Mouse (Mus musculus): ENCODE data around the gene Emid1. TPM values are rescaled to one million over a fixed set of nuclear protein-coding genes. Genes with fewer than 3 reads are reported as not detected.

The Emid1 gene
- polyA plus RNA-seq, 1 experiment from 2014 or later, result 14.6 TPM

DNA sequence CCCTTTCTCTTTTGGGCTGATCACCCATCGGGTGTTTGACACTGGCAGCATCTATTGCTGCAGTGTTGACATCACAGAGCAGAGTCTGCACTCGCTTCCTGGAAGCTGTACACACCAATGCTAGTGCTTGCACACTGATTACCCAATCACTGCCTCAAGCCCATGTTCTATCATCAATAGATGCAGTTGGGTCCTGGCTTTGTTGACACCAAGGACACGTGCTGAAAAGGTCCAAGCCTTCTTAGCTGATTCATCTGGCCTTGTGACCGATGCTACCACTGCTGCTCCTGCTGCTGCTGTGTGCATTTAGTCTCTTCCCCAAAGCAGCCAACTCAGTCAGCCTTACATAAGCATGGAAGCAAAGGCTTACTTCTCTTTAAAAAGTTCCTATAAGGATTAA lies 36.1 kb upstream of the Emid1 start:
- Histone ChIP-seq H3K9me3 (ENCODE audit: control insufficient read depth, low read length) (no peaks in the 10 kb centered on the region), H3K9ac (ENCODE audit: low read depth, low read length) (no peak overlapping the region), H3K4me3 (ENCODE audit: low read depth, low read length) (no peak overlapping the region), H3K27me3 (replicated peaks; ENCODE audit: control insufficient read depth, insufficient read depth, low read length) (no peaks in the 10 kb centered on the region), H3K36me3 (ENCODE audit: control insufficient read depth, insufficient read depth, low read length) (no peaks in the 10 kb centered on the region), H3K27ac (ENCODE audit: low read depth, low read length) (no peak overlapping the region), H3K4me2 (no peak overlapping the region), H3K4me1 (replicated peaks; ENCODE audit: control insufficient read depth, insufficient read depth, low read length) (peaks cover 10% of the 10 kb centered on the region)
- DNase-seq (ENCODE audit: low spot score) (no peak), ATAC-seq (replicated peaks; ENCODE audit: low FRiP score) (no peak)
- WGBS, result 74% methylated on average over 4 of the region's 4 CpGs

GRCm38 (mm10) chr11:5184832-5185231 lies 32.8 kb upstream of the Emid1 start:
- 91% methylated on average over 9 of the region's 9 CpGs for WGBS
- no peak overlapping the region for H3K27ac ChIP-seq (ENCODE audit: low read depth, low read length)
- DNase-seq (ENCODE audit: low spot score) (no peak), ATAC-seq (replicated peaks; ENCODE audit: low FRiP score) (no peak)
- no peak overlapping the region for H3K4me3 ChIP-seq (ENCODE audit: low read depth, low read length)
- no peaks in the 10 kb centered on the region for H3K4me1 ChIP-seq (replicated peaks; ENCODE audit: control insufficient read depth, insufficient read depth, low read length)
- H3K36me3 ChIP-seq (ENCODE audit: control insufficient read depth, insufficient read depth, low read length), result no peaks in the 10 kb centered on the region
- H3K9ac ChIP-seq (ENCODE audit: low read depth, low read length), result no peak overlapping the region
- no peaks in the 10 kb centered on the region for H3K27me3 ChIP-seq (replicated peaks; ENCODE audit: control insufficient read depth, insufficient read depth, low read length)
- no peak overlapping the region for H3K4me2 ChIP-seq
- H3K9me3 ChIP-seq (ENCODE audit: control insufficient read depth, low read length), result no peaks in the 10 kb centered on the region

DNA sequence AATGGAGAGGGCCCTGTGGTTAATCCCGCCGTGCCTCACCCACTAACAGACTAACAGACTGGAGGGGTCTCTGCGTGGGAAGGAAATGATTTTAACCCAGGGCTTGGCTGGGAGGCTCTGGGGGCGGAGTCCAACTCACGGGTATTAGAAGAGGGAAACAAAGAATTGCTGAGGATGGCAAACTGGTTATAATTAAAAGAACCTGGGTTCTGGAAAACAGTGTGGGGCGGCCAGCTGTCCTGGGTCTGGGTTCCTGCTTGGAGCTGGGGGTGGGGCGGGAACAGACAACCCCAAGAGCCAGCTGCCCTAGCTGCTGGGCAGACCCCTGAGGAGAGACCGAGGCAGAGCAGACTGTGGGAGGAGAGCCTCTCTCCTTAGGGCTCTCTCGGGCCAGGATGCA lies 32.2 kb upstream of the Emid1 start:
- H3K4me2 ChIP-seq, result no peak overlapping the region
- no peaks in the 10 kb centered on the region for H3K4me1 ChIP-seq (replicated peaks; ENCODE audit: control insufficient read depth, insufficient read depth, low read length)
- H3K36me3 ChIP-seq (ENCODE audit: control insufficient read depth, insufficient read depth, low read length), result no peaks in the 10 kb centered on the region
- H3K27ac ChIP-seq (ENCODE audit: low read depth, low read length), result no peak overlapping the region
- H3K4me3 ChIP-seq (ENCODE audit: low read depth, low read length), result no peak overlapping the region
- H3K9me3 ChIP-seq (ENCODE audit: control insufficient read depth, low read length), result no peaks in the 10 kb centered on the region
- DNase-seq (ENCODE audit: low spot score) (no peak), ATAC-seq (replicated peaks; ENCODE audit: low FRiP score) (no peak)
- no peak overlapping the region for H3K9ac ChIP-seq (ENCODE audit: low read depth, low read length)
- H3K27me3 ChIP-seq (replicated peaks; ENCODE audit: control insufficient read depth, insufficient read depth, low read length), result no peaks in the 10 kb centered on the region
- WGBS, result 34% methylated on average over 9 of the region's 9 CpGs

GRCm38 (mm10) chr11:5182870-5183269 lies 30.8 kb upstream of the Emid1 start:
- no peak overlapping the region for H3K4me3 ChIP-seq (ENCODE audit: low read depth, low read length)
- ATAC-seq (replicated peaks; ENCODE audit: low FRiP score) (no peak), DNase-seq (ENCODE audit: low spot score) (no peak)
- H3K36me3 ChIP-seq (ENCODE audit: control insufficient read depth, insufficient read depth, low read length), result no peaks in the 10 kb centered on the region
- H3K27me3 ChIP-seq (replicated peaks; ENCODE audit: control insufficient read depth, insufficient read depth, low read length), result no peaks in the 10 kb centered on the region
- no peaks in the 10 kb centered on the region for H3K4me1 ChIP-seq (replicated peaks; ENCODE audit: control insufficient read depth, insufficient read depth, low read length)
- H3K9ac ChIP-seq (ENCODE audit: low read depth, low read length), result no peak overlapping the region
- 67% methylated on average over 4 of the region's 4 CpGs for WGBS
- no peak overlapping the region for H3K4me2 ChIP-seq
- H3K9me3 ChIP-seq (ENCODE audit: control insufficient read depth, low read length), result no peaks in the 10 kb centered on the region
- no peak overlapping the region for H3K27ac ChIP-seq (ENCODE audit: low read depth, low read length)

DNA sequence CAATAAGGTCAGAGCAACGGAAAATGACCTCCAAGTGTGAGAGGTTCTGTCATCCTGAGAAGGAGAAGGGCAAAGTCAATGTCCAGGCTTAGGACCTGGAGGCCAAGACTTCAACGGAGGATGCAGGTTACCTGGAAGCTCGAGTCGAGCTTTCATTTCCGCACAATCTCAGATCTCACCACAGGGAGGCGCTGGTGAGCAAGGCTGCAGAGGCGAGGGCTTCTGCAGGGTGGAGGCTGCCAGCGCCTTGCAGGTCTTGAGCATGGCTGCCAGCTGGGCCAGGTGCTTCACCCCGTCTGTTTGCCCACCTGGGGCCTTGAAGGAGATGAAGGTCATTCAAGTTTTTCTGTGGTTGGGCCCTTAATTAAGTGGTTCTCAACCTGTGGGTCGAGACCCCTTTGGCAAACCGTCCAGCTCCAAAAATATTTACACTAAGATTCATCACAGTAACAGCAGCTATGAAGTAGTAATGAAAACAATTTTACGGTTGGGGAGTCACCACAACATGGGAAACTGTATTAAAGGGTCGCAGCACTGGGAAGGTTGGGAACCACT lies 29.9 kb upstream of the Emid1 start:
- WGBS, result 20% methylated on average over 13 of the region's 13 CpGs
- Histone ChIP-seq H3K4me1 (replicated peaks; ENCODE audit: control insufficient read depth, insufficient read depth, low read length) (no peaks in the 10 kb centered on the region), H3K4me2 (no peak overlapping the region), H3K9ac (ENCODE audit: low read depth, low read length) (no peak overlapping the region), H3K4me3 (ENCODE audit: low read depth, low read length) (no peak overlapping the region), H3K27ac (ENCODE audit: low read depth, low read length) (no peak overlapping the region), H3K27me3 (replicated peaks; ENCODE audit: control insufficient read depth, insufficient read depth, low read length) (no peaks in the 10 kb centered on the region), H3K9me3 (ENCODE audit: control insufficient read depth, low read length) (no peaks in the 10 kb centered on the region), H3K36me3 (ENCODE audit: control insufficient read depth, insufficient read depth, low read length) (no peaks in the 10 kb centered on the region)
- ATAC-seq (replicated peaks; ENCODE audit: low FRiP score), result 0 out of 2 replicates have a peak, but pooled peaks have one; percentile 29
- DNase-seq (ENCODE audit: low spot score), result peak; percentile 80

- Histone ChIP-seq H3K27me3 (replicated peaks; ENCODE audit: control insufficient read depth, insufficient read depth, low read length) (no peaks in the 10 kb centered on the region), H3K9ac (ENCODE audit: low read depth, low read length) (no peak overlapping the region), H3K4me2 (no peak overlapping the region), H3K36me3 (ENCODE audit: control insufficient read depth, insufficient read depth, low read length) (no peaks in the 10 kb centered on the region), H3K4me3 (ENCODE audit: low read depth, low read length) (no peak overlapping the region), H3K4me1 (replicated peaks; ENCODE audit: control insufficient read depth, insufficient read depth, low read length) (no peaks in the 10 kb centered on the region), H3K9me3 (ENCODE audit: control insufficient read depth, low read length) (no peaks in the 10 kb centered on the region), H3K27ac (ENCODE audit: low read depth, low read length) (no peak overlapping the region)
- ATAC-seq (replicated peaks; ENCODE audit: low FRiP score) (no peak), DNase-seq (ENCODE audit: low spot score) (no peak)
- 63% methylated on average over 8 of the region's 8 CpGs for WGBS
These were observed 27.3 kb upstream of the Emid1 start for GRCm38 (mm10) chr11:5179391-5179790.

- Histone ChIP-seq H3K4me3 (ENCODE audit: low read depth, low read length) (no peak overlapping the region), H3K27ac (ENCODE audit: low read depth, low read length) (no peak overlapping the region), H3K27me3 (replicated peaks; ENCODE audit: control insufficient read depth, insufficient read depth, low read length) (no peaks in the 10 kb centered on the region), H3K4me1 (replicated peaks; ENCODE audit: control insufficient read depth, insufficient read depth, low read length) (no peaks in the 10 kb centered on the region), H3K4me2 (no peak overlapping the region), H3K9ac (ENCODE audit: low read depth, low read length) (no peak overlapping the region), H3K36me3 (ENCODE audit: control insufficient read depth, insufficient read depth, low read length) (no peaks in the 10 kb centered on the region), H3K9me3 (ENCODE audit: control insufficient read depth, low read length) (no peaks in the 10 kb centered on the region)
- 50% methylated on average over 12 of the region's 12 CpGs for WGBS
- DNase-seq (ENCODE audit: low spot score) (no peak), ATAC-seq (replicated peaks; ENCODE audit: low FRiP score) (no peak)
These were observed 25.1 kb upstream of the Emid1 start for GRCm38 (mm10) chr11:5177171-5177570.

- Histone ChIP-seq H3K4me3 (ENCODE audit: low read depth, low read length) (no peak overlapping the region), H3K9ac (ENCODE audit: low read depth, low read length) (no peak overlapping the region), H3K27me3 (replicated peaks; ENCODE audit: control insufficient read depth, insufficient read depth, low read length) (no peaks in the 10 kb centered on the region), H3K36me3 (ENCODE audit: control insufficient read depth, insufficient read depth, low read length) (no peaks in the 10 kb centered on the region), H3K4me2 (no peak overlapping the region), H3K27ac (ENCODE audit: low read depth, low read length) (no peak overlapping the region), H3K4me1 (replicated peaks; ENCODE audit: control insufficient read depth, insufficient read depth, low read length) (no peaks in the 10 kb centered on the region), H3K9me3 (ENCODE audit: control insufficient read depth, low read length) (no peaks in the 10 kb centered on the region)
- ATAC-seq (replicated peaks; ENCODE audit: low FRiP score) (no peak), DNase-seq (ENCODE audit: low spot score) (no peak)
- WGBS, result 73% methylated on average over 8 of the region's 8 CpGs
These were observed 24.6 kb upstream of the Emid1 start for GRCm38 (mm10) chr11:5176685-5177084.

DNA sequence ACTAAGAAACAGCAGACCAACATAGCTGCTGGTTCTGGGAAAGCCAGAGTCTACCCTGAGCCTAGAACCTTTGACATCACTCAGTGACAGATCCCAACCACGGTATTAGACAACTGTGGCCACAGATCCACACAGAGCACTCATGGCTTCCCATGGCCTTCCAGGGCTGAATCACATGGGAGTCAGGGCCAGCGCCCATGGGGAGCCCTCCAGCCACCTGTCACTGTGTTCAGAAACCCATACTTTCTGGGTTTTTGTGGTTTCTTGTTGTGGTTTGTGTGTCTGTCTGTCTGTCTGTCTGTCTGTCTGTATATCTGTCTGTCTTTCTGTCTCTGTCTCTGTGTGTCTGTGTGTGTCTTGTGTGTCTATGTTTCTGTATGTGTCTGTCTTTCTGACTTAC lies 23.8 kb upstream of the Emid1 start:
- Histone ChIP-seq H3K27me3 (replicated peaks; ENCODE audit: control insufficient read depth, insufficient read depth, low read length) (no peaks in the 10 kb centered on the region), H3K27ac (ENCODE audit: low read depth, low read length) (no peak overlapping the region), H3K9me3 (ENCODE audit: control insufficient read depth, low read length) (no peaks in the 10 kb centered on the region), H3K4me1 (replicated peaks; ENCODE audit: control insufficient read depth, insufficient read depth, low read length) (no peaks in the 10 kb centered on the region), H3K36me3 (ENCODE audit: control insufficient read depth, insufficient read depth, low read length) (no peaks in the 10 kb centered on the region), H3K9ac (ENCODE audit: low read depth, low read length) (no peak overlapping the region), H3K4me2 (no peak overlapping the region), H3K4me3 (ENCODE audit: low read depth, low read length) (no peak overlapping the region)
- no peak for DNase-seq (ENCODE audit: low spot score)
- ATAC-seq (replicated peaks; ENCODE audit: low FRiP score), result no peak
- 62% methylated on average over 2 of the region's 2 CpGs for WGBS
